Mouse (Mus musculus) brain, adult 2 months (tissue): ENCODE measurements around the gene Fdxr.

Experiments
- DNase-seq: peaks from one replicate; pipeline ENCODE4 v3.0.0; 2011; ENCODE audit warnings: low read depth, low spot score

Fdxr gene

GRCm38 (mm10) chr11:115241402-115241801 lies 35.4 kb downstream of the Fdxr start:
- DNase-seq: peak; percentile 59

DNA sequence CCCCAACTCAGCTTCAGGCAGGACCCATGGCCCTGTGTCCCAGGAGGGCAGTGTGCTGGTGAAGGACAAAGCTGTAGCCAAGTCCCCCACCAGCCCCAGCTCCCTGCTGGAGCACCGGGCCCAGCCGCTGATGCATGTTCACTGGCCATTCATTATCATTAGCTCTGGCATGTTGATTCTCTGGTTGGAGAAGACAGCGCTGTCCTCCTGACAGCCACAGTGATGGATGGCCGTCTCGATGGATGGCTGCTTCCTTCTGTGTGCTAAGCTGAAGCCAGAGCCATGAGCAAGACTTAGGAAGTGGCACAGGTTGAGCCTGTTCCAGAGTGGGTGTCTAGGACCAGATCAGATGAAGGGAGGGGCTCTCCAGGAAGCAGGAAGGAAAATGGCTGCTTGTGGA lies 40.3 kb downstream of the Fdxr start:
- DNase-seq: no peak

DNA sequence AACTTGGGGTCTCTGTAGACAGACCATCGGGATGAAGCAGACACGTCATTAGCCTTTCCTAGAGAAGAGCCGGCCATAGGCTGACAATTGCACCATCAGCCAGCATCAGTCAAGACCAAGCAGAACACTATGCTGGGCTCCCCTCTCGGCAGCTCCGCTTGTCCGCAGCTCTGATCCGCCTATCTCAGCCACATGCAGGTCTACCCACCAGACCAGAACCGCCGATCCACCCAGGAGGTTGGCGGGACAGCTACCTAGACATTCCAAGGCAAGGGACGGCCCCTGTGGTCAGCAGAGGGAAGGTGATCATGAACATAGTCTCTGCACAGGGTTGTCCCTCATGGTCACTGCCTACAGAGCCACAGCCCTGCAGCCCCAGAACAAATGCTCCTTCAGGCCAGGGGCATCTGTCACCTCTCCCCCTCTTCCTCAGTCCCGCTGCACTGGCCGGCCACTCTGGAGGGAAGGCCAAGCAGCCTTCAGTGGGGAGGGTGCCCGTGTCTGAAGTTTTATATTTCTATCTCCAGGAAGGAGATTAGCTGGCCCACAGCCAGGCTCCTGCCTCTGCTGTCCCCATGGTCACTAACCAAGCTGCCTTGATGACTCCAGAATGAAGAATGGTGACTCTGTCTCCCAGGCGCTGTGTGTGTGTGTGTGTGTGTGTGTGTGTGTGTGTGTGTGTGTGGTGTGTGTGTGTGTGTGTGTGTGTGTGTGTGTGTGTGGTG lies 42.4 kb downstream of the Fdxr start:
- no peak for DNase-seq

DNA sequence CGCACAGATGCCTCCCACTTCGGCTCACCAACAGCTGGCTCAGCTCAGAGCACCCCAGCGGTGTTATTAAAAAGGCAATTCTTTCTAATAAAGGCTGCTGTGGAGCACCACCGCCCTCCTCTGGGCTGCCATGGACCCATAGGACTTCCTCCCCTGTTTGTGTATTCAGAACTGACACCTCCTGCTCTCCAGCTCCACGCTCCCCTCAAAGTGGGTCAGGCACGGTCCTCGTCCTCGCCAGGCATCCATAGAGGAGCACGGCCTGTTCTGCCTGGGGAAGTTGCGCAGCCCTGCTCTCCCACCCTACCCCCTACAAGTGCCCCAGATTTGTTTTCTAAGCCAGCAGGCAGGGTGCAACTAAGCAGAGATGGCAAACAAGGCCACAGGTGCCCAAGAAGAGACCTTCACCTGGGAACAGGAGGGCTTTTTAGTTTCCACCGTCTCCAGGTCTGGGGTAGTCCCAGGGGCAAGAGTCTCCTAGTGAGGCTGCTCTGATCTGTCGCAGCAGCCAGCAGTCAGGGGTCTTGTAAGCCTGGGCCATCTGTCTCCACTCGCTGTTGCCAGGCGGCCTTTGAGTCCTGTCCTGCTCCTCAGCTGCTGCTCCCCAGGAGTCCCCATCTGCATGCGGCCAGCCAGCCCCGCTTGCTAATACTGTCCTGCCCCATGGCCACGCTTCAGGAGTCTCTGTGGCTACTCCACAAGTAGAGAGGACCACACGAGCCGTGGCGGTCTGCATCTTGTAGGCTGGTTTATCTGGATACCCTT lies 43.1 kb downstream of the Fdxr start:
- DNase-seq: peak; percentile 55

- DNase-seq: no peak
Observed at GRCm38 (mm10) chr11:115232889-115233288, 44.0 kb downstream of the Fdxr start.

- DNase-seq: peak; percentile 57
Observed at GRCm38 (mm10) chr11:115231924-115232323, 44.9 kb downstream of the Fdxr start.

- no peak for DNase-seq
Observed at GRCm38 (mm10) chr11:115231168-115231915, 45.5 kb downstream of the Fdxr start.

GRCm38 (mm10) chr11:115229021-115229930 lies 47.6 kb downstream of the Fdxr start:
- no peak for DNase-seq

GRCm38 (mm10) chr11:115228430-115228829 lies 48.4 kb downstream of the Fdxr start:
- no peak for DNase-seq

DNA sequence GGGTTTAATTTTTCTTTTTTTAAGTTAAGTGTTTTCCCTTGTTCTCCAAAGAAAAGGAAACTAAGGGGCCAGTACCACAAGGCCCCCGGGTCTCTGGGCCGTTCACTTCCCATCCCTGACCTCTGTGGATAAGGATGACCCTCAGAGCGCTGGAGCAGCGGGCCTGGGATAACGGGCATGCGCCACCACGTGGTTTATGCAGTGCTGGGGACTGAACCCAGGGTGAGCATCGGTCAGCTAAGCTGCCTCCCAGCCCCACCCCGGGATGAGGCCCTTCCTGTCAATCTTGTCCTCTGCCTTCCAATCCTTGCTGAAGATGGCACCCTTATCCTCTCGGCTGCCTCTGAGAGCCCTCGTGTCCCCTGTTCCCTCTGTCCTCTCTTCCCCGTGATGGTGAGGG lies 49.2 kb downstream of the Fdxr start:
- no peak for DNase-seq

DNA sequence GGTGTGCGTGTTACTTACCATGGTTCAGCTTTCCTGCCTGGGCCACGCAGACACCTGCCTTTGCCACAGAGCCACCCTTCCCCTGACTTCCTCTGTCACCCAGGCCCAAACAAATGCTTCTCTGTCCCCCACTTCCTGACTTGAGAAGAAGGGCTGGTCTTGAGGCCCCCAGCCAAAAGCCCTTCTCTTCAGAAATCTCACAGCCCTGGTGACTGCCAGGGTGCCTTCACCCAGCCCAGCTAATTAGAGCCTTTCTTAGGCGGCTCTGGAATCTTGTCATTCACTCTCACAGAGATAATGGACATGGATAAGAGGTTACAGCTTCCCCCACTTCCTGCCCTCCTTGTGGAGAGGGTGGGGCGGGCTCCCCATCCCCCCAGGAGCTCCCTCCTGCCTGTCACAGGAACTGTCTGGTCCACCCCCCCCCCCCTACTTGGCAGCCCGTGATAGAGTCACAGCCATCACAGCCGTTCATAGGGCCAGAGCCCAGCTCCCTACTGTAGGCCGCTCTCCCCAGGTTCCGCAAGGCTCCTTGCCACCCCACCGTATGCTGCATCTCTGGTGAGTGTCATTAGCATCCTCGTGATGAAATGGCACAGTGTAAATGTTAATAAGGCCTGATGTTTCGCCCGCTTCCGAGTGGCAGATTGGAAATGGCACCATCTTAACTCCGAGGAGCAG lies 49.9 kb downstream of the Fdxr start:
- peak; percentile 75 for DNase-seq

GRCm38 (mm10) chr11:115225301-115225700 lies 51.5 kb downstream of the Fdxr start:
- DNase-seq: no peak

DNA sequence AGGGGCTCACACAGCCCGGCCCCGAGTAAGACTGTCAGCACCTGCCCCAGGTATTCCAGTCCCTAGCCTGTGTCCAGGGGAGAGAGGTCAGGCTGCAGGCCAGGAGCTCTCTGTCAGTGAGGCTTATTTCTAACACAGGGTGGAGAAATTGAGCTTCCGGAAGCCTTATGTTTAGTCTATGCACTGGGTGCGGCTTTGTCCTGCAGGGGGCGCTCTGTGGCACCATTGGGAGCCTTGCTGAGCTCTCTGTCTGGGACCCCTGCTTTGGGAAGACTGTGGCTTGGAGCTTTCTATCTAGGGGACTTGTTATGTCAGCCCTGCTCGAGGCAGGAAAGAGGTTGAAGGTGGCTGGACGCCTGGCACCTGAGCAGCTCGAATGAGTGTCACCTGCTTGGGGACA lies 52.0 kb downstream of the Fdxr start:
- peak; percentile 72 for DNase-seq

DNA sequence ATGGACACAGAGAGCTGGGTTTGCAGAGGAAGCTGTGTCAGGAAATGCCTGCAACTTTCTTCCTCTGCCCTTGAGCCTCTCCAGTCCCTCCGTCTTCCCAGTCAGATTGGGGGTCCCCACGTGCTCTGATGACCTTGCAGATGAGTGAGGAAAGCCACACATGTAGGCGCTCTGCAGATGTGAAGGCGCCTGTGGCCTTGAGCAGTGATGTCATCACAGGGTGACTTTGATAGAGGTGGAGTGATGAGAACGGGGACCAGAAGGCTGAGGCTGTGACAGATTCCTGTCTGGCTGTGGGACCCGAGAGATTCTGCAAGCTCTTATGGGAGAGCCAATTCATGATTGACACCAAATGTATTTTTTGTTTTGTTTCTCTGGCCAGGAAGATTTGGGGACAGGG lies 53.0 kb downstream of the Fdxr start:
- DNase-seq: no peak

GRCm38 (mm10) chr11:115223451-115223850 lies 53.4 kb downstream of the Fdxr start:
- peak; percentile 57 for DNase-seq

- no peak for DNase-seq
Observed at GRCm38 (mm10) chr11:115222570-115222969, 54.3 kb downstream of the Fdxr start.

- no peak for DNase-seq
Observed at GRCm38 (mm10) chr11:115222077-115222476, 54.8 kb downstream of the Fdxr start.

DNA sequence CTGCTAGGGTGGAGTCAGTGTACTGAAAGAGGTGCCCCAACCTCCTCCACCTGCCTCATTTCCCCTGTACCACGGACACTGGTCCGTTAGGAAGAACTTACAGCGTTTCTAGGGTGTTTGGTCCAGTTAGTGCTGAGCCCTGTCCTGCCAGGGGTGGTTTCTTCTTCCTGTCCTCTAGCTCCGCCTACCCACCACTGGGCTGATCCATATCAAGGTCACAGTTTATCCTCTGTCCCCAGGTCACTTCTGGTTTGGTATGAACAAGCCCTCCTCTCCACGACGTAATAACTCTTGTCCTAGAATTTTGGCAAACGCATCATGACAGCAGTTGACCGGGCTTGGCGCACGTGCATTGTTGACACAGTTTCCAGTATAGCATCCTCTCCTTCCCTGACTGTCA lies 57.2 kb downstream of the Fdxr start:
- no peak for DNase-seq

- peak; percentile 79 for DNase-seq
Observed at GRCm38 (mm10) chr11:115219263-115219662, 57.6 kb downstream of the Fdxr start.
